Mouse (Mus musculus): ENCODE measurements around the gene Ppm1l.

DNA sequence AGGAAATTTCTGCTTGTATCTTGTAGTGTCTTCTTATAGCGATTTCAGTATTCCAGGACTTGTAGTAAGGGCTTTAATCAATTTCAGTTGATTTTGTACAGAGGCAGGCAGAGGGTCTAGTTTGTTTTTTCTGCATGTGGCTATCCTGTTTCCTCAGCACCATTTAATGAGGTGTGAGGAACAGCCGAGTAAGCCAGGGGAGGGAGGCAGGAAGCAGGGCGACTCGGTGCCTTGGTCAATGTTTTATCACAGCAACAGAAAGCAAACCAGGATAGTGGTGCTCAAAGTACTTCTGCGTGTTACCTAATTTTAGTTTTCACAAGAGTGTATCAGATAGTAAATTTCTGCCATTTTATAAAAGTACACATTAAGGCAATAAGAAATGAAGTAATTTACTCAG, 13.2 kb downstream of the Ppm1l start:
- TF ChIP-seq POLR2A (IDR thresholded peaks at IDR 0.05; ENCODE audit: low read depth, low read length) (no peak), CTCF (IDR thresholded peaks at IDR 0.05; ENCODE audit: extremely low read depth, insufficient read depth, insufficient read length, insufficient replicate concordance) (no peak)

Data from spleen, adult 2 months (tissue).